Mouse (Mus musculus): ENCODE data around the gene Suv39h1. TPM values are rescaled to one million over a fixed set of nuclear protein-coding genes. Genes with fewer than 3 reads are reported as not detected.

Gene Suv39h1
- polyA plus RNA-seq (2014; fragmentation: Nextera tagmentation; extraction: Ambion mirVana) = 96.1 and 99.7 TPM in 2 replicates

- DNase-seq (ENCODE audit: low spot score) (peak; percentile 94), ATAC-seq (replicated peaks; ENCODE audit: low FRiP score) (peak; percentile 97)
- no peaks in the 10 kb centered on the region for H3K9me3 ChIP-seq (ENCODE audit: control insufficient read depth, low read length)
- H3K4me1 ChIP-seq (replicated peaks; ENCODE audit: control insufficient read depth, insufficient read depth, low read length) = peaks cover 3% of the 10 kb centered on the region; the same call in 1 of the 2 replicates
- peak within 1 kb of the TSS; percentile 45 for H3K4me2 ChIP-seq (ENCODE audit: low read depth, low read length, severe bottlenecking)
- 31% methylated on average over 46 of the region's 46 CpGs for WGBS
- peak within 1 kb of the TSS; percentile 58 for H3K4me3 ChIP-seq (ENCODE audit: low read depth, low read length)
- H3K36me3 ChIP-seq (ENCODE audit: control insufficient read depth, insufficient read depth, low read length) = no peaks in the 10 kb centered on the region
- H3K9ac ChIP-seq (ENCODE audit: low read length) = peak within 1 kb of the TSS; percentile 73
- H3K27ac ChIP-seq (ENCODE audit: low read depth, low read length) = peak within 1 kb of the TSS; percentile 84
- no peaks in the 10 kb centered on the region for H3K27me3 ChIP-seq (ENCODE audit: control insufficient read depth, insufficient read depth, low read length)
These were observed at the start of gene Suv39h1 for GRCm38 (mm10) chrX:8074430-8075014. TSS of gene Suv39h1 (minus strand) at chrX:8074760.

GRCm38 (mm10) chrX:8123821-8124470 is 49.4 kb upstream of the Suv39h1 start:
- DNase-seq (ENCODE audit: low spot score) = no peak
- WGBS = 83% methylated on average over 6 of the region's 6 CpGs

GRCm38 (mm10) chrX:8117264-8117663 is 42.7 kb upstream of the Suv39h1 start:
- Histone ChIP-seq H3K27me3 (ENCODE audit: control insufficient read depth, insufficient read depth, low read length) (no peaks in the 10 kb centered on the region), H3K4me3 (ENCODE audit: low read depth, low read length) (no peak overlapping the region), H3K4me2 (ENCODE audit: low read depth, low read length, severe bottlenecking) (no peak overlapping the region), H3K9ac (ENCODE audit: low read length) (no peak overlapping the region), H3K36me3 (ENCODE audit: control insufficient read depth, insufficient read depth, low read length) (no peaks in the 10 kb centered on the region), H3K4me1 (replicated peaks; ENCODE audit: control insufficient read depth, insufficient read depth, low read length) (no peaks in the 10 kb centered on the region), H3K27ac (ENCODE audit: low read depth, low read length) (no peak overlapping the region), H3K9me3 (ENCODE audit: control insufficient read depth, low read length) (no peaks in the 10 kb centered on the region)
- DNase-seq (ENCODE audit: low spot score) = no peak
- ATAC-seq (replicated peaks; ENCODE audit: low FRiP score) = no peak

More at GRCm38 (mm10) chrX:8123821-8124470, 49.4 kb upstream of the Suv39h1 start:
- Histone ChIP-seq H3K4me1 (replicated peaks; ENCODE audit: control insufficient read depth, insufficient read depth, low read length) (no peaks in the 10 kb centered on the region), H3K4me3 (ENCODE audit: low read depth, low read length) (no peak overlapping the region), H3K9ac (ENCODE audit: low read length) (no peak overlapping the region), H3K27me3 (ENCODE audit: control insufficient read depth, insufficient read depth, low read length) (no peaks in the 10 kb centered on the region), H3K9me3 (ENCODE audit: control insufficient read depth, low read length) (no peaks in the 10 kb centered on the region), H3K27ac (ENCODE audit: low read depth, low read length) (no peak overlapping the region), H3K36me3 (ENCODE audit: control insufficient read depth, insufficient read depth, low read length) (no peaks in the 10 kb centered on the region; the same call in 1 of the 2 replicates), H3K4me2 (ENCODE audit: low read depth, low read length, severe bottlenecking) (no peak overlapping the region)
- no peak for ATAC-seq (replicated peaks; ENCODE audit: low FRiP score)

GRCm38 (mm10) chrX:8115275-8115674 is 40.7 kb upstream of the Suv39h1 start:
- WGBS = 78% methylated on average over 4 of the region's 4 CpGs
- DNase-seq (ENCODE audit: low spot score) (no peak), ATAC-seq (replicated peaks; ENCODE audit: low FRiP score) (no peak)
- Histone ChIP-seq H3K9me3 (ENCODE audit: control insufficient read depth, low read length) (no peaks in the 10 kb centered on the region), H3K4me3 (ENCODE audit: low read depth, low read length) (no peak overlapping the region), H3K27ac (ENCODE audit: low read depth, low read length) (no peak overlapping the region), H3K36me3 (ENCODE audit: control insufficient read depth, insufficient read depth, low read length) (no peaks in the 10 kb centered on the region), H3K4me1 (replicated peaks; ENCODE audit: control insufficient read depth, insufficient read depth, low read length) (no peaks in the 10 kb centered on the region), H3K9ac (ENCODE audit: low read length) (no peak overlapping the region), H3K27me3 (ENCODE audit: control insufficient read depth, insufficient read depth, low read length) (no peaks in the 10 kb centered on the region), H3K4me2 (ENCODE audit: low read depth, low read length, severe bottlenecking) (no peak overlapping the region)

GRCm38 (mm10) chrX:8105019-8105418 is 30.5 kb upstream of the Suv39h1 start:
- peaks cover 3% of the 10 kb centered on the region; the same call in 1 of the 2 replicates for H3K4me1 ChIP-seq (replicated peaks; ENCODE audit: control insufficient read depth, insufficient read depth, low read length)
- no peaks in the 10 kb centered on the region for H3K27me3 ChIP-seq (ENCODE audit: control insufficient read depth, insufficient read depth, low read length)
- no peak overlapping the region for H3K4me2 ChIP-seq (ENCODE audit: low read depth, low read length, severe bottlenecking)
- no peak for ATAC-seq (replicated peaks; ENCODE audit: low FRiP score)
- no peaks in the 10 kb centered on the region for H3K36me3 ChIP-seq (ENCODE audit: control insufficient read depth, insufficient read depth, low read length)
- 94% methylated on average over 3 of the region's 3 CpGs for WGBS
- no peak for DNase-seq (ENCODE audit: low spot score)
- no peak overlapping the region for H3K27ac ChIP-seq (ENCODE audit: low read depth, low read length)
- H3K9me3 ChIP-seq (ENCODE audit: control insufficient read depth, low read length) = no peaks in the 10 kb centered on the region
- H3K4me3 ChIP-seq (ENCODE audit: low read depth, low read length) = no peak overlapping the region
- no peak overlapping the region for H3K9ac ChIP-seq (ENCODE audit: low read length)

GRCm38 (mm10) chrX:8102213-8102668 is 27.7 kb upstream of the Suv39h1 start:
- WGBS = 70% methylated on average over 7 of the region's 7 CpGs
- Histone ChIP-seq H3K27me3 (ENCODE audit: control insufficient read depth, insufficient read depth, low read length) (no peaks in the 10 kb centered on the region), H3K4me1 (replicated peaks; ENCODE audit: control insufficient read depth, insufficient read depth, low read length) (peaks cover 3% of the 10 kb centered on the region; the same call in 1 of the 2 replicates), H3K4me2 (ENCODE audit: low read depth, low read length, severe bottlenecking) (no peak overlapping the region), H3K36me3 (ENCODE audit: control insufficient read depth, insufficient read depth, low read length) (no peaks in the 10 kb centered on the region), H3K27ac (ENCODE audit: low read depth, low read length) (no peak overlapping the region), H3K9ac (ENCODE audit: low read length) (no peak overlapping the region), H3K9me3 (ENCODE audit: control insufficient read depth, low read length) (no peaks in the 10 kb centered on the region), H3K4me3 (ENCODE audit: low read depth, low read length) (no peak overlapping the region)
- no peak for ATAC-seq (replicated peaks; ENCODE audit: low FRiP score)
- DNase-seq (ENCODE audit: low spot score) = no peak

- Histone ChIP-seq H3K9ac (ENCODE audit: low read length) (no peak overlapping the region; the same call in 1 of the 2 replicates), H3K27me3 (ENCODE audit: control insufficient read depth, insufficient read depth, low read length) (no peaks in the 10 kb centered on the region), H3K4me3 (ENCODE audit: low read depth, low read length) (no peak overlapping the region), H3K27ac (ENCODE audit: low read depth, low read length) (peak overlapping the region; percentile 58), H3K4me1 (replicated peaks; ENCODE audit: control insufficient read depth, insufficient read depth, low read length) (peaks cover 3% of the 10 kb centered on the region; the same call in 1 of the 2 replicates), H3K9me3 (ENCODE audit: control insufficient read depth, low read length) (no peaks in the 10 kb centered on the region), H3K36me3 (ENCODE audit: control insufficient read depth, insufficient read depth, low read length) (no peaks in the 10 kb centered on the region), H3K4me2 (ENCODE audit: low read depth, low read length, severe bottlenecking) (peak overlapping the region; percentile 21; the same call in 1 of the 2 replicates)
- DNase-seq (ENCODE audit: low spot score) = peak; percentile 71
- peak; percentile 35; the same call in 1 of the 2 replicates for ATAC-seq (replicated peaks; ENCODE audit: low FRiP score)
- 20% methylated on average over 3 of the region's 3 CpGs for WGBS
These were observed 26.5 kb upstream of the Suv39h1 start for GRCm38 (mm10) chrX:8101017-8101416.

GRCm38 (mm10) chrX:8099435-8099834 is 24.9 kb upstream of the Suv39h1 start:
- ATAC-seq (replicated peaks; ENCODE audit: low FRiP score) (no peak), DNase-seq (ENCODE audit: low spot score) (no peak)
- Histone ChIP-seq H3K27ac (ENCODE audit: low read depth, low read length) (no peak overlapping the region), H3K36me3 (ENCODE audit: control insufficient read depth, insufficient read depth, low read length) (no peaks in the 10 kb centered on the region), H3K9me3 (ENCODE audit: control insufficient read depth, low read length) (no peaks in the 10 kb centered on the region), H3K4me1 (replicated peaks; ENCODE audit: control insufficient read depth, insufficient read depth, low read length) (peaks cover 3% of the 10 kb centered on the region; the same call in 1 of the 2 replicates), H3K27me3 (ENCODE audit: control insufficient read depth, insufficient read depth, low read length) (no peaks in the 10 kb centered on the region), H3K4me2 (ENCODE audit: low read depth, low read length, severe bottlenecking) (no peak overlapping the region), H3K9ac (ENCODE audit: low read length) (no peak overlapping the region), H3K4me3 (ENCODE audit: low read depth, low read length) (no peak overlapping the region)
- 59% methylated on average over 4 of the region's 4 CpGs for WGBS
